Mouse (Mus musculus) urinary bladder, adult 2 months (tissue): Measurements from ENCODE around the gene Slc19a1. TPM values are rescaled to one million over a fixed set of nuclear protein-coding genes. Genes with fewer than 3 reads are reported as not detected.

ENCODE experiments used
- DNase-seq: peaks from one replicate; pipeline ENCODE4 v3.0.0; 2022; ENCODE audit warnings: low spot score
- polyA plus RNA-seq: library from polyadenylated mRNA; depleted of rRNA; stranded (reverse); fragments of >200 nt; gene quantifications from 2 replicates; pipeline ENCODE4 v1.2.3, GENCODE M21; 2012

Slc19a1 gene
- polyA plus RNA-seq, 1 experiment: 12.9 TPM

- peak; percentile 32 for DNase-seq
These were observed 1.4 kb downstream of the Slc19a1 start for GRCm38 (mm10) chr10:77033323-77034025.

- DNase-seq: no peak
These were observed 3.4 kb downstream of the Slc19a1 start for GRCm38 (mm10) chr10:77035487-77035886.

- DNase-seq: no peak
These were observed 6.6 kb downstream of the Slc19a1 start for GRCm38 (mm10) chr10:77038579-77039174.

GRCm38 (mm10) chr10:77048196-77048595, 16.2 kb downstream of the Slc19a1 start:
- DNase-seq: no peak

DNA sequence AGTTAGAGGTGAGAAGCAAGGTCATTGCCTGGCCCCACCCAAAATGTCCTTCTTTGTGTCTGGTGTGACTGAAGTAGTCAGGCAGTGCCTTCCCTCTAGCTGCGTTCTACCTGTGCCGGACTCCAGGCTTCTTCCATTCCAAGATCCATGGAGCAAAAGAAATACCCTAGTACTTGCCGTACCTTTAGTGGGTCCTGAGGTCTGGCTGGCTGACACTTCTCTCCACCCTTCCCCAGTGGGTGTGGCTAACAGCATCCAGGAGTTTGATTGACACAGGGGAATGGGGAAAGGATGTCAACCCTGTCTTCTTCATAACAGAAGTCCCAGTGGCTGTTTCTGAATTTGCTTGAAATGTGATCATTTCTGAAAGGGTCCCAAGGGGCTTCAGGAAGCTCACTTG, 16.6 kb downstream of the Slc19a1 start:
- no peak for DNase-seq

GRCm38 (mm10) chr10:77056768-77057167, 24.7 kb downstream of the Slc19a1 start:
- DNase-seq: no peak

GRCm38 (mm10) chr10:77061426-77061825, 29.4 kb downstream of the Slc19a1 start:
- DNase-seq: no peak

GRCm38 (mm10) chr10:77062393-77063010, 30.5 kb downstream of the Slc19a1 start:
- no peak for DNase-seq

GRCm38 (mm10) chr10:77064239-77064638, 32.2 kb downstream of the Slc19a1 start:
- no peak for DNase-seq

- DNase-seq: no peak
These were observed 32.6 kb downstream of the Slc19a1 start for GRCm38 (mm10) chr10:77064659-77065058.

DNA sequence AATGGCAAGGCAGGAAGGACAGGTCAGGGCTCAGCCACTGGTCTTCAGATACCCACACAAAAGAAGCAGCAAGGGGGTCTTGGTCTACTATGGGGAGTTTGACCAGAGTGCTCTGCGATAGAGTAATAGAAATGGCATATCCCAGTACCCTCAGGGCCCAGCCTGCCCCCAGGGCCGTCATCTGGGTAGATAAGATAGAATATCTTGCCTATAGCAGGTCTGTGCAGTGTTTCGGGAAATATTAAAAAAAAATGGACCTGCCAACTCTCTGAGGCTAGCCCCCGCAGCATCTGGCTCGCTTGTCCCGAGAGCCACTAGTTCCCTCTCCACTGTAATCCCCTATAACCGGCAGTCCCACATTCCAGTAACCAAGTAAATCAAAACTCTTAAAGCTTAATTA, 36.4 kb downstream of the Slc19a1 start:
- no peak for DNase-seq

DNA sequence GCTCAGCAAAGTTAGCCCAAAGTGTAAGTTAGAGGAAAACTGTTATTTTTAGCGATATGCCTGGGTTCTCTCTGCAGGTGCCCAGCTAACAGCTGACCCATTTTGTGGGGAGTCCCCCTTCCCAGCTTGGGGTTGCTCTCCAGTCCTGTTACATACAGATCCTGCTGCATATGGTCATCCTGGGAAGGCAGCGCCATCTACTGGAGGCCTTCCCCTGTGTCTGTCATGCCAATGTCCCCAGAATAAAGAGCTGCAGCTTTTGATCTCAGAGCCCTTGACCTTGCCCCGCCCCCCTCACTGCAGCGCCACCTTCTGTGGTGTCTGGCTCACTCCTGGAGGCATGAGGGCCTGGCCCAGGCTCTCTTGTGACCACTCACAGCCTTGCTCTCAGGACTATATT, 38.0 kb downstream of the Slc19a1 start:
- DNase-seq: no peak

GRCm38 (mm10) chr10:77074276-77074974, 42.4 kb downstream of the Slc19a1 start:
- DNase-seq: no peak

GRCm38 (mm10) chr10:77078456-77078855, 46.4 kb downstream of the Slc19a1 start:
- no peak for DNase-seq

DNA sequence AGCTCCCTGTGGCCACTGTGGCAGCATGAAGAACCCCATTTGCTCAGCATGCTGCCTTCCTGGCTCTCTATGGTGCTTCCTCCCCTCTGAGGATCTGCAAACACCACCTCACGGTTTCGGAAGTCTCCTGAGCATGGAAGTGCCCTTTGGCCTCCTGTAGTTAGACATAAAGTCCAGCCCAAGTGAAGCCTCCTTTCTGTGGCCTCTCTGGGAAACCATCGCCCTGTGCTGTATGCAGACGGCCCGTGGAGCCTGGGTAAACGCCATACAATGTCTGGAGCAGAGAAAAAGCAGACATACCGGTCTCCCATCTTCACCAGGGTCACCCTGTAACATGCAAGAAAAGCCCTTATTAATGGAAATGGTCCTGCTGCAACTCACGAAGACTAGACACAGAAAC, 46.9 kb downstream of the Slc19a1 start:
- DNase-seq: no peak

- DNase-seq: peak; percentile 56
These were observed 50.4 kb downstream of the Slc19a1 start for GRCm38 (mm10) chr10:77082453-77082852.

- no peak for DNase-seq
These were observed 50.9 kb downstream of the Slc19a1 start for GRCm38 (mm10) chr10:77082921-77083320.

DNA sequence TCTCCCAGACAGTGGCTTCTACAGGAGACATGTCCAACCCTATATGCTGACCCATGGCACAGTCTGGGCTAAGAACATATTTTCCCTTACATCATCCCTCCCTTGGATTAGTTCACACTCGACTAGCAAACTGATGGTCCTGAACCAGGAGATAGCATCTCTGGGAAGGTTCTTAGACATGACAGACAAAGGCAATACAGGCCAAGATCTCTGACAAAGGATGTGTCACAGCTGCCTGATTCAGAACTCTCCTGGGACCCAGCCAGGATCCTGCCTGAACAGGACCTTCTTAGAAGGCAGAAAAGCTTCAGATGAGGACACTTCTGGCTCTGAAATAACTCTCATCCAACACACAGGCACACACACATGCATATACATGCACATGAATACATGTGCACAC, 52.5 kb downstream of the Slc19a1 start:
- no peak for DNase-seq

- DNase-seq: no peak
These were observed 57.3 kb downstream of the Slc19a1 start for GRCm38 (mm10) chr10:77089336-77089735.

GRCm38 (mm10) chr10:77090063-77090462, 58.0 kb downstream of the Slc19a1 start:
- DNase-seq: no peak

DNA sequence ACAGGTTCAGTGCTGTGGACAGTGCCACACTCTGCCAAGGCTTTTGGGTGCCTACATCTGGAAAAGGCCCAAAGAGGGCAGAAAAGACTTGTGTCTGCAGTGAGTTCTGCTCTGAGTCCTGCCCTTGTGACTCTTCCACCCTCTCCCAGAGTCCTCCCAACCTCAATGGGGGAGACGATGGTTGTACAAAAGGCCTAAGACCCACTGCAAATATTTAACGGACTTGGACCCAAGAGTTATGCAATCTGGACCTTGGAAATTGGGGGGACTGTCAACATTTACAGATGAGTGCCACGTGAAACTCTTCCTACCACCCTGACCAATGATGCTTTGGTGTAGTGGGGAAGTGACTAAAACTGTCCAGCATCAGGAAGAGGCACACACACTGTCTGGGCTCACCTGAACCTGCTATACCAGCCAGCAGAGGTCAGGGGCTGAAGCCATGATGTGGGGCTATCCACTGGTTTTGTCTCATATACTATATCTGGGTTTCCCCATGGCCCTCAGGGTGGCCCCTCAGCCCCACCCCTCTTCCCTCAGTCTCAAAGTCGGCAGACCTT, 59.6 kb downstream of the Slc19a1 start:
- no peak for DNase-seq

DNA sequence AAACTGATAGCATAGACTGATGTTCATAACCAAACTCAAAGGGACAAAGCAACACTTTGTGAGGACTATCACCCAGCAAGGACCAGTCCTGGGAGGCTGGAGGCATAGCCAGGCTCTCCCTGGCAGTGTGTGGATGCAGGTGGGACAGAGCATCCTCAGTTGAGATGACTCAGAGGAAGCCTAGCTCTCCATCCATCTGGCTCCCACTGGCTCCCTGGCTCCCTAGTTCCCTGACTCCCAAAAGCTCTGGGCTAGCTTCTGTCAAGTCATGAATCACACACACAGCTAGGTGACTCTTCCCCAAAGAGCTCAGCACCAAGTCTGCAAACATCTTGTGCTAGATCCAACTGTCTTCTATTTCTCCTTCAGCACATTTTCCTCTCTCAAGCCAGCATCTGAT, 61.8 kb downstream of the Slc19a1 start:
- no peak for DNase-seq
